Mouse (Mus musculus) stomach, postnatal 0 days (tissue): ENCODE measurements around the gene Olfr1367.

Source experiments
- CTCF ChIP-seq: IDR thresholded peaks from 2 replicates; pipeline ENCODE4 v1.5.1; 2016; ENCODE audit warnings: antibody characterized with exemption, low read depth, mild to moderate bottlenecking, moderate library complexity
- EP300 ChIP-seq: optimal IDR thresholded peaks from 2 replicates; pipeline ENCODE3; 2016; ENCODE audit warnings: antibody characterized with exemption

GRCm38 (mm10) chr13:21304483-21305066 is 42.1 kb upstream of the Olfr1367 start:
- TF ChIP-seq CTCF, result no peak
- TF ChIP-seq EP300, result no peak
